Mouse (Mus musculus): ENCODE results near the gene Muc1.

DNA sequence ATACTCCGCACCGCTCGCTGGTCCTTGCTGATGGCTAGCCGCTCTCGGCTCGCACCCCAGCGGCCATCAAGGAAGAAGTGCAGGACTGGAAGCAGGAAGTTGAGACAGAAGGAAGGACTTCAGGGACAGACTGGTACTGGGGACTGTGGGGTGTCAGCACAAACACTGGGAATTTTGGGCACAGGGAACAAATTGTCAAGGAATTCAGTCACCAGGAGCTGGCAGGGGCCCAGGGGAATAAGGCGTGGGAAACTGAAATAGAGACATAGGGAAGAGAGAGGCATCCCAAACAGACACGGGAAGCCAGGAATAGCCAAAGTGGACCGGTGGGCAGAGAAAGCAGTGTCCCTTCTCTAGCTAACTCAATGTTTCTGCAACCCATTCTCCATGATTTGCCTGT is 7.7 kb downstream of the Muc1 start:
- TF ChIP-seq POLR2A (IDR thresholded peaks at IDR 0.05; ENCODE audit: borderline replicate concordance, low read depth, low read length) (no peak), CTCF (IDR thresholded peaks at IDR 0.05; ENCODE audit: low read depth, low read length) (no peak)

All from bone marrow macrophage, adult 2 months (primary cell).